Mouse (Mus musculus) olfactory bulb, adult 2 months (tissue): ENCODE measurements around the gene Wdr91.

Experiments used
- CTCF ChIP-seq: fragments of 200-500 bp; IDR thresholded peaks from 2 replicates; pipeline ENCODE4 v1.5.1; 2012; ENCODE audit warnings: low read depth, mild to moderate bottlenecking, low read length, moderate library complexity; ENCODE audit not compliant: insufficient read depth
- POLR2A ChIP-seq: fragments of 200-500 bp; IDR thresholded peaks from 2 replicates; pipeline ENCODE4 v1.6.1; 2012; ENCODE audit warnings: mild to moderate bottlenecking, low read depth, low read length, moderate library complexity; ENCODE audit not compliant: insufficient read depth

- TF ChIP-seq CTCF (peak; percentile 32), POLR2A (no peak)
Measured at GRCm38 (mm10) chr6:34927156-34927555, 16.5 kb upstream of the Wdr91 start.
